Mouse (Mus musculus): Measurements from ENCODE around the gene Veph1. TPM values are rescaled to one million over a fixed set of nuclear protein-coding genes. Genes with fewer than 3 reads are reported as not detected.

The Veph1 gene
- total RNA-seq, 1 experiment from 2014 or later = not detected

- no peak for ATAC-seq (replicated peaks; ENCODE audit: insufficient number of reproducible peaks, low FRiP score, low TSS enrichment, poor library complexity, severe bottlenecking)
Observed at GRCm38 (mm10) chr3:66055652-66056051, 241.0 kb downstream of the Veph1 start.

GRCm38 (mm10) chr3:66050092-66050886 lies 246.3 kb downstream of the Veph1 start:
- ATAC-seq (replicated peaks; ENCODE audit: insufficient number of reproducible peaks, low FRiP score, low TSS enrichment, poor library complexity, severe bottlenecking) = no peak

GRCm38 (mm10) chr3:66040857-66041494 lies 255.7 kb downstream of the Veph1 start:
- ATAC-seq (replicated peaks; ENCODE audit: insufficient number of reproducible peaks, low FRiP score, low TSS enrichment, poor library complexity, severe bottlenecking) = no peak

- ATAC-seq (replicated peaks; ENCODE audit: insufficient number of reproducible peaks, low FRiP score, low TSS enrichment, poor library complexity, severe bottlenecking) = no peak
Observed at GRCm38 (mm10) chr3:66035226-66035625, 261.4 kb downstream of the Veph1 start.

- no peak for ATAC-seq (replicated peaks; ENCODE audit: insufficient number of reproducible peaks, low FRiP score, low TSS enrichment, poor library complexity, severe bottlenecking)
Observed at GRCm38 (mm10) chr3:66033346-66033745, 263.3 kb downstream of the Veph1 start.

GRCm38 (mm10) chr3:66025454-66025853 lies 271.2 kb downstream of the Veph1 start:
- no peak for ATAC-seq (replicated peaks; ENCODE audit: insufficient number of reproducible peaks, low FRiP score, low TSS enrichment, poor library complexity, severe bottlenecking)

GRCm38 (mm10) chr3:66024220-66024792 lies 272.3 kb downstream of the Veph1 start:
- ATAC-seq (replicated peaks; ENCODE audit: insufficient number of reproducible peaks, low FRiP score, low TSS enrichment, poor library complexity, severe bottlenecking) = no peak

- ATAC-seq (replicated peaks; ENCODE audit: insufficient number of reproducible peaks, low FRiP score, low TSS enrichment, poor library complexity, severe bottlenecking) = no peak
Observed at GRCm38 (mm10) chr3:66019171-66019570, 277.5 kb downstream of the Veph1 start.

- ATAC-seq (replicated peaks; ENCODE audit: insufficient number of reproducible peaks, low FRiP score, low TSS enrichment, poor library complexity, severe bottlenecking) = no peak
Observed at GRCm38 (mm10) chr3:66007632-66008401, 288.8 kb downstream of the Veph1 start.

GRCm38 (mm10) chr3:66004989-66005388 lies 291.6 kb downstream of the Veph1 start:
- ATAC-seq (replicated peaks; ENCODE audit: insufficient number of reproducible peaks, low FRiP score, low TSS enrichment, poor library complexity, severe bottlenecking) = no peak

- ATAC-seq (replicated peaks; ENCODE audit: insufficient number of reproducible peaks, low FRiP score, low TSS enrichment, poor library complexity, severe bottlenecking) = no peak
Observed at GRCm38 (mm10) chr3:66004220-66004951, 292.3 kb downstream of the Veph1 start.

Other genes starting within 250 kb of the Veph1 start
- gene Ptx3, start 76.9 kb downstream of the Veph1 start, total RNA-seq (2017) = not detected in 3 replicates